Mouse (Mus musculus) kidney, embryonic 16.5 days (tissue): ENCODE measurements at regions not wholly inside any gene's neighbourhood (a gene's known extent, or its start where the extent isn't known, plus 50 kb on each side); places are given as distances from the start of the nearest gene placed in this dataset.

Experiments used
- ATAC-seq: fragments of 200-750 bp; cut with Nextera tagmentation; 2 replicates; pipeline ENCODE4 v1.8.0; 2017; ENCODE audit warnings: moderate TSS enrichment; ENCODE audit not compliant: low FRiP score, low TSS enrichment
- H3K27ac ChIP-seq: fragments of 300-500 bp; sonication (generic); 2 replicates; pipeline ENCODE4 v1.5.1; 2014; ENCODE audit warnings: low read length
- H3K27me3 ChIP-seq: fragments of 300-500 bp; sonication (generic); 2 replicates; pipeline ENCODE4 v1.6.1; 2014; ENCODE audit warnings: low read length, control low read depth, mixed read lengths; ENCODE audit not compliant: insufficient read depth
- H3K36me3 ChIP-seq: fragments of 300-500 bp; sonication (generic); 2 replicates; pipeline ENCODE4 v1.6.1; 2014; ENCODE audit warnings: low read length, control low read depth, mixed read lengths; ENCODE audit not compliant: insufficient read depth
- H3K4me1 ChIP-seq: fragments of 300-500 bp; sonication (generic); 2 replicates; pipeline ENCODE4 v1.6.1; 2014; ENCODE audit warnings: low read length, control low read depth, mixed read lengths; ENCODE audit not compliant: insufficient read depth
- H3K4me2 ChIP-seq: fragments of 300-500 bp; sonication (generic); replicated peaks from 2 replicates; pipeline ENCODE4 v1.6.1; 2014; ENCODE audit warnings: low read depth, low read length
- H3K4me3 ChIP-seq: fragments of 300-500 bp; sonication (generic); 2 replicates; pipeline ENCODE4 v1.5.1; 2014; ENCODE audit warnings: mild to moderate bottlenecking, low read length
- H3K9ac ChIP-seq: fragments of 300-500 bp; sonication (generic); replicated peaks from 2 replicates; pipeline ENCODE4 v1.6.1; 2014; ENCODE audit warnings: low read length
- H3K9me3 ChIP-seq: fragments of 300-500 bp; sonication (generic); 2 replicates; pipeline ENCODE4 v1.6.1; 2016; ENCODE audit warnings: low read length, control low read depth
- WGBS: fragments of 180-500 bp; shearing (Covaris S2); extraction: QIAGEN DNeasy Blood & Tissue Kit; methylation state at CpG from one replicate; pipeline ENCODE4 v1.1.7; 2014; 5-methylcytosine and 5-hydroxymethylcytosine counted together

DNA sequence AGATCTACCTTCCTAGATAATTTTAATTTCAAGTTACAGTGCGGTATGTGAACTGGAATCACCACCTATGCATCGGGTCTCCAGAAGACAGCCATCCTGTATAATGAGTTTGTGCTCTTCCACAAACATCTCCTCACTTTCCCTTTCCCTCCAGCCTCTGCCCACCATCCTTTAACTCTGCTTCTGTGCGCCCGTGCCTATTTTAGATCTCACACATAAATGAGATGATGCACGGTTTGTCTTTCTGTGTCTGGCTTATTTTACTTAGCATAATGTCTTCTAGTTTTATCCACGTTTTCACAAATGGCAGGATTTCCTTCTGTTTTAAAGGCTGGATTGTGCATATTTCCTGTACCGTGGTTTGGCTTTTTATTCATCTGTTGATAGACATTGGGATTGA, 227.8 kb upstream of the Podxl start:
- Histone ChIP-seq H3K4me3 (no peak overlapping the region), H3K9me3 (no peaks in the 10 kb centered on the region), H3K4me1 (no peaks in the 10 kb centered on the region), H3K27ac (no peak overlapping the region), H3K9ac (no peak overlapping the region), H3K27me3 (no peaks in the 10 kb centered on the region), H3K36me3 (no peaks in the 10 kb centered on the region), H3K4me2 (no peak overlapping the region)
- 82% methylated on average over 7 of the region's 7 CpGs for WGBS
- no peak for ATAC-seq

DNA sequence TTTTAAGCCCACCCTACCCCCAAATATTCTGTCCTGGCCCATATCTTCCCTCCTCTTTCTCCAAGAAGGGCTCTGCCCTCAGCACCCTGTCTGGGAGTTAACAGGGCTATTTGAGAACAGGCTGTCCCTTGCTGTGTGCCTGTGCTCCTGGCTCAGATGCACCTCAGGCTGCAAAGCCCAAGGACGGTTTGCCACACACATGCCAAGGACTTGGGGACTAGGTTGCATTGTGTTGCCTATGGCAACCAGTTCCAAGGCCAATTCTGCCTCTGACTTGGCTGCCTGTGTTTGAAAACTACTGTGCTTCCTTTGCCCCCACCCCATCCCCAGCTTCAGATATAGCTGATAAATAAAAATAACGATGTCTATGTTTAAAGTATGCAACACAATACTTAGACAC, 227.1 kb upstream of the Podxl start:
- WGBS, result 55% methylated on average over 2 of the region's 2 CpGs
- no peak overlapping the region for H3K4me2 ChIP-seq
- H3K4me1 ChIP-seq, result no peaks in the 10 kb centered on the region
- H3K36me3 ChIP-seq, result no peaks in the 10 kb centered on the region
- no peak overlapping the region for H3K27ac ChIP-seq
- H3K9ac ChIP-seq, result no peak overlapping the region
- ATAC-seq, result no peak
- no peaks in the 10 kb centered on the region for H3K27me3 ChIP-seq
- no peak overlapping the region for H3K4me3 ChIP-seq
- no peaks in the 10 kb centered on the region for H3K9me3 ChIP-seq

DNA sequence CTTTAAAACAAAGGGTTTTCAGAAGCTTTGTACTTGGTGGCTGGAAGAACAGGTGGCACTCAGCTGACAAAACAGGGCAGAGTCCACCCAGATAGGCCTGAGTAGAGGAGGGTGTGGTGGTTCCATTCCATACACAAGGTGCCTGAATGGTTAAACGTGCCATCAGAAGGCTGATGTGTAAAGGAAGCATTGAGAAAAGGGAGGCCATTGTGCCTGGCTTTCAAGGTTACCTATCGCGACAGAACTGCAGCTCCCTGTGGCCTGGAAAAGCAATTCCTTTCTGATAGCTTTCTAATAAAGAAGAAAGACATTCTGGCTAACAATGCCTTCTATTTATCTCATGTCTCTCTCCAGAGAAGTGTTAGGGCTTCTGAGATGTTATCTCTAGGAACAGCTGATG, 213.1 kb upstream of the Podxl start:
- H3K9ac ChIP-seq, result no peak overlapping the region
- no peak for ATAC-seq
- H3K4me2 ChIP-seq, result no peak overlapping the region
- H3K4me1 ChIP-seq, result no peaks in the 10 kb centered on the region
- H3K9me3 ChIP-seq, result no peaks in the 10 kb centered on the region
- H3K4me3 ChIP-seq, result no peak overlapping the region
- H3K36me3 ChIP-seq, result no peaks in the 10 kb centered on the region
- H3K27ac ChIP-seq, result no peak overlapping the region
- WGBS, result 57% methylated on average over 3 of the region's 3 CpGs
- no peaks in the 10 kb centered on the region for H3K27me3 ChIP-seq

DNA sequence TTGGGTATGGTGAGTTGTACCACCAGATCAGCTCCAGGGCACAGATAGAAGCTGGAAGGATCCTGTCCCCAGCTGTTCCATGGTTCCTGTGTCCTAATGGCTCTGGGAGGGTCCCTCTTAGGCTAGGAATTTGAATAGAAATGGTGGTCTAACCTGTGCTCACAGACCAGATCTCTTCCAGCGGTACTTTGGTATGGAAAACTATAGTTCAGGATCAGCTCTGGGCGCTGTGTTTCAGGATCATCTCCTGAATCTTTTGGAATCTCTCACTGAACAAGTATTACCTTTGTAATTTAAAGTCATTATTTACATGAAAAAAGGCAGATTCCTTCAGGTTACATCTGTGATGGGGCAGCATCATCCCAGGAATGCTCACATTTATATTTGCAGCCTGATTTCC, 208.1 kb upstream of the Podxl start:
- no peaks in the 10 kb centered on the region for H3K4me1 ChIP-seq
- ATAC-seq, result no peak
- no peak overlapping the region for H3K27ac ChIP-seq
- WGBS, result 93% methylated on average over 2 of the region's 2 CpGs
- no peaks in the 10 kb centered on the region for H3K36me3 ChIP-seq
- H3K27me3 ChIP-seq, result no peaks in the 10 kb centered on the region
- no peak overlapping the region for H3K9ac ChIP-seq
- H3K4me3 ChIP-seq, result no peak overlapping the region
- H3K4me2 ChIP-seq, result no peak overlapping the region
- H3K9me3 ChIP-seq, result no peaks in the 10 kb centered on the region

DNA sequence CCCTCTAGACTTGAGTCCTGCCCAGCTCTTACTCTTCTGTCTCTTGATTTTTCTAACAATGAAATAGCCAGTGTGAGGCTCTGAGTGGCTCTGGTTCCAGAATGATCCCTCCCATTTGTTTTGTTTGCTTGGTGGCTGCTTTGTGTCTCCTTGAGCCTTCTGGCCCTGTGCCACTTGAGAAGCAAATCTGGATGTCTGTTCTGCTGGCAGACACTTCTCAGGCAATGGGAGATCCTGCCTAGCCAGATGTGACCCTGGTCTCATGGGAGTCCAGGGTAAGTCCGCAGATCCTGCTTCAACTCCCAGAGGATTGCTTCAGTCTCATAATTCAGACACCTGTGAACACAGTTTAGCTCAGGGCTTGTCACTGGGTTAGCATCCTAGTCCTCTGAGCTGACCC, 181.8 kb upstream of the Podxl start:
- Histone ChIP-seq H3K36me3 (no peaks in the 10 kb centered on the region), H3K9me3 (no peaks in the 10 kb centered on the region), H3K4me3 (no peak overlapping the region), H3K4me2 (no peak overlapping the region), H3K9ac (no peak overlapping the region), H3K27ac (no peak overlapping the region), H3K4me1 (no peaks in the 10 kb centered on the region), H3K27me3 (no peaks in the 10 kb centered on the region)
- WGBS, result 53% methylated on average over 1 of the region's 1 CpGs
- ATAC-seq, result no peak

DNA sequence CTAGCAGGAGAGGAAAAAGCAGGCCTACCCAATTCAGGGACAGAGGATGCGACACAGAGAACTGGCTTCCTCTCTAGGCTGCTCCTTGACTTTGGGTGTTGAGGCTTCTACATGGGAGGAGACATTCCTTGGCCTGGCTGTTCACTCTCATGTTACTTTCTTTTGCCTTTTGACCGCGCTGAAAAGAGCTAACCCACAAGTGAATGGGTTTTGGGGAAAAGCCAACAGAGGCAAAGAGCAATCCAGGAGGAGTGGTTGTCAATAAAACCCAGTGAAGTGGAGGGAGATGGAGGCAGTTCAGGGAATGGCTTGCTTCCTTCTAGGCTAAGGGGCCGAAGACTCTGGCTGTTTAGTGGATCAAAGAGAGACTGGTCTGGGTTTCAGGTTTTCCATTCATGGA, 167.6 kb upstream of the Podxl start:
- H3K4me2 ChIP-seq, result no peak overlapping the region
- no peaks in the 10 kb centered on the region for H3K9me3 ChIP-seq
- H3K36me3 ChIP-seq, result no peaks in the 10 kb centered on the region
- H3K4me1 ChIP-seq, result no peaks in the 10 kb centered on the region
- no peak overlapping the region for H3K4me3 ChIP-seq
- no peak for ATAC-seq
- no peaks in the 10 kb centered on the region for H3K27me3 ChIP-seq
- H3K27ac ChIP-seq, result no peak overlapping the region
- no peak overlapping the region for H3K9ac ChIP-seq
- WGBS, result 25% methylated on average over 4 of the region's 4 CpGs

DNA sequence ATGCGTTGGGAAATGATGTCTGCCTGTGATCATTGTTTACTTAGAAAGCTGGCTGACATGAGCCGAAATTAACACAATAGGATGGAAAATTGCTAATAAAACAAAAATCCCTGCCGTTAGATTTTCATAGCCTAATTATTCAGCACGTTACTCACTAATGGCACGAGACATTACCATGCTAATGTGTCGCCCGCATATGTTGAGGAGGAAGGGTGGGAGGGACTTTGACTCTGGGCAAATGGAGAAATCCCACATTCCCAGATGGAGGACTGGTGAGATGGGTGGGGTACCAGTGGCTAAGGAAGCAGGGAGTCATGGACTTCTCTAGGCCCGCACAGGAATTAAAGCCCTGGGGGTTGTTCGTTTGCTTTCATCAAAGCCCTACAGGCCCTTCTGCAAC, 155.8 kb upstream of the Podxl start:
- H3K4me2 ChIP-seq, result no peak overlapping the region
- H3K27me3 ChIP-seq, result no peaks in the 10 kb centered on the region
- 73% methylated on average over 9 of the region's 9 CpGs for WGBS
- no peaks in the 10 kb centered on the region for H3K4me1 ChIP-seq
- no peak overlapping the region for H3K4me3 ChIP-seq
- no peak overlapping the region for H3K27ac ChIP-seq
- no peak for ATAC-seq
- no peak overlapping the region for H3K9ac ChIP-seq
- no peaks in the 10 kb centered on the region for H3K36me3 ChIP-seq
- no peaks in the 10 kb centered on the region for H3K9me3 ChIP-seq

DNA sequence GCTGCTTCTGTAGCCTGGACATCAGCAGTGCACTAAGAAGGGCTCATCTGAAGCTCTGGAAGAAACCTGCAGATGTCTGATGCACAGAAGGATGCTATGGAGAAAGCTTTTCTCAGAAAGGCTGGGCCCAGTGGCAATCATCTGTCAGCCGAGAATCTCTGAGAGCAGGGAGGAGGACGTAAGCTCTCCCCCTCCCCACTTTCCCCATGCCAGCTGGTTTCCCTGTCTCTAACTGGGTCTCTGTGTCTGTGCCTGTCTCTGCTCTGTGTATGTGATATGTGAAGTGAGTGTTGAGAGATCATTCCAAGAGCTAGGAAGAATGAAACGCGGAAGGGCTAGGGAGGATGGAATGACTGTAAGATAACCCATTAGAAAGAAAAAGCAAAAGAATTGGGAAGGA, 155.1 kb upstream of the Podxl start:
- Histone ChIP-seq H3K4me3 (no peak overlapping the region), H3K36me3 (no peaks in the 10 kb centered on the region), H3K27me3 (no peaks in the 10 kb centered on the region), H3K9ac (no peak overlapping the region), H3K9me3 (no peaks in the 10 kb centered on the region), H3K27ac (no peak overlapping the region), H3K4me1 (no peaks in the 10 kb centered on the region), H3K4me2 (no peak overlapping the region)
- ATAC-seq, result no peak
- WGBS, result 77% methylated on average over 4 of the region's 4 CpGs

DNA sequence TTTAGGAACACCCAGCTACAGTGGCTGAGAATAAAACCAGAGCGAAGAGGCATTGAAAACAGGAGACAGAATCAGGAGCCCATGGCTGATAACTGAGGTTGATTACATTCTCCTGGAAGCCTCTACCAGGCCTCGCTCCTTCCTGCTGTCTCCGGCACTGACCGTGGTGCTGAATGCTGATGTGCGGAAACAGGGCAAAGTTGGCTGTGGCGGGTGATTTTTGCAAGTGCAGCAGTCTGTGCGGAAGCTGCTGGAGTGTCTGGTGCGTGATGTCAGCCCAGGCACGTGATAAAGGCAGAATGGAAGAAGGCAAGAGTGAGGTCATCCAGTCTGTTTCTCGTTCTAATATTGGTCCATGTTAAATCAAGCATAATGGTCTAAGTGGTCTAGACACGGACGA, 153.8 kb upstream of the Podxl start:
- WGBS, result 21% methylated on average over 12 of the region's 12 CpGs
- H3K36me3 ChIP-seq, result no peaks in the 10 kb centered on the region
- H3K4me1 ChIP-seq, result no peaks in the 10 kb centered on the region
- H3K4me3 ChIP-seq, result no peak overlapping the region
- H3K27me3 ChIP-seq, result no peaks in the 10 kb centered on the region
- H3K9ac ChIP-seq, result no peak overlapping the region
- no peaks in the 10 kb centered on the region for H3K9me3 ChIP-seq
- no peak overlapping the region for H3K27ac ChIP-seq
- peak; percentile 39; the same call in 1 of the 2 replicates for ATAC-seq
- no peak overlapping the region for H3K4me2 ChIP-seq

DNA sequence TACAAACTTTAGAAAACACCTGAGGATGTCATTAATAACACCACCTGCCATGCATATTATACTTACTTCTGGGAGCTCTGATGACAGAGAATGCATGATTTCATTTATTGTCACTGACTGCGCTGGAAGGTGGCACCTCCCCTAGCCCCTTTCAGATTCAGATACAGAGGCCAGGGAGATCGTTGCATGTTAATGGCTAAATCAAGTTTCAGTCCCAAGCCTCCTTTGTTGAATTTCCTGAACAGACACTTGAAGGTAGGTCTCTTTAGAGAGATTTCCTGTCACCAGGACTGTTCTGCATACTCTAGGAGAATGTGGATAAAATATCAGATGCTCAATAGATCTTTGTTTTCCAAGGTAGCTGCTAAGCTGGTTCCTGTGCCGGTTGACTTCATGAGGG, 143.5 kb upstream of the Podxl start:
- no peak overlapping the region for H3K4me3 ChIP-seq
- ATAC-seq, result no peak
- H3K4me2 ChIP-seq, result no peak overlapping the region
- H3K9ac ChIP-seq, result no peak overlapping the region
- no peaks in the 10 kb centered on the region for H3K4me1 ChIP-seq
- H3K27me3 ChIP-seq, result no peaks in the 10 kb centered on the region
- no peak overlapping the region for H3K27ac ChIP-seq
- WGBS, result 64% methylated on average over 3 of the region's 3 CpGs
- H3K9me3 ChIP-seq, result no peaks in the 10 kb centered on the region
- no peaks in the 10 kb centered on the region for H3K36me3 ChIP-seq

DNA sequence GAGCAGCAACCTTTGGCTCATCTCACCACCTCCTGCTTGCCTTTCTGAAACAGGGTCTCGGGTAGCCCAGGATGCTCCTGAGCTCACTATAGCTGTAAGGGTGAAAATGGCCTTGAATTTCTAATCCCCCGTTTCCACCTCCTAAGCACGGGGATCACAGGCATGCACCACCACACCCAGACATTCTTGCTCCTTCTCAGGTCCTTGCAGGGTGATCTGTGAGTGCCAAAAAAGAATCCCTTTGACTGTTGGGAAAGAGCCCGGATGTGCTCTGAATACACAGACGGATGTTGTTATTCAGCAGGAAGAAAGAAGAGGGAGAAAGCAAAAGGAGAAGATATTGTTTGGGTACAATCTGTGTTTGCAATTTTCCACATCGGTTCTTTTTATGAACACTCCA, 140.4 kb upstream of the Podxl start:
- Histone ChIP-seq H3K4me1 (no peaks in the 10 kb centered on the region), H3K9me3 (no peaks in the 10 kb centered on the region), H3K4me3 (no peak overlapping the region), H3K27me3 (no peaks in the 10 kb centered on the region), H3K4me2 (no peak overlapping the region), H3K36me3 (no peaks in the 10 kb centered on the region), H3K27ac (no peak overlapping the region), H3K9ac (no peak overlapping the region)
- no peak for ATAC-seq
- 78% methylated on average over 6 of the region's 6 CpGs for WGBS
